Mouse (Mus musculus) embryonic fibroblast, embryonic 13.5 days (primary cell): ENCODE measurements around the gene Rab27a.

Experiments used
- CTCF ChIP-seq: IDR thresholded peaks from 2 replicates; pipeline ENCODE4 v1.5.1; 2011; ENCODE audit warnings: mild to moderate bottlenecking, control low read depth, low read length, moderate library complexity, borderline replicate concordance; ENCODE audit not compliant: insufficient read depth
- POLR2A ChIP-seq: IDR thresholded peaks from 2 replicates; pipeline ENCODE4 v1.6.1; 2011; ENCODE audit warnings: low read depth, mild to moderate bottlenecking, control low read depth, low read length, moderate library complexity

- TF ChIP-seq CTCF = no peak
- no peak for TF ChIP-seq POLR2A
Observed at GRCm38 (mm10) chr9:73070971-73071659, 26.5 kb downstream of the Rab27a start.
